Mouse (Mus musculus): ENCODE measurements around the gene Sp1.

DNA sequence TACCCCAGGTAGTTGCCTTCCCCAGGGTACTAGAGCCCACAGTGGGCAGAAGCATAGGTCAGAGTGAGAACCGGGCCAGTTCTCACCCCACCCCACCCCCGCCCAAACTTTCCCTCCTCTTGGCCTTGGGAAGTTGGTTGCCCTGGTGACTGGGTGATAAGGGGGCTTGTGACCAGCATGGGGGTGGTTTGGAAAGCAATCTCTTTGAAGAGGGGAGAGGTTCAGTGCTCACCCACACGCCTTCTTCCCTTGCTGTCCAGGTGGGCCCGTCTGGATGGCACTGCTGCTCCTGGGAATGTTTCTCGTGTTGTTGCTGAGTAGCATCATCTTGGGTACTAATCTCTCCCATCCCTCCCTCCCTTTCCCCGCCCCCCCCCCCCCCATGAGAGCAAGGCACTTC lies 40.5 kb downstream of the Sp1 start:
- TF ChIP-seq CTCF (IDR thresholded peaks at IDR 0.05; ENCODE audit: control insufficient read depth, insufficient read depth, insufficient read length) (no peak), USF1 (IDR thresholded peaks at IDR 0.05; ENCODE audit: low read depth) (no peak), MYOD1 (IDR thresholded peaks at IDR 0.05; ENCODE audit: control insufficient read depth, insufficient read length, low read depth) (no peak), MYOG (IDR thresholded peaks at IDR 0.05; ENCODE audit: control insufficient read depth, extremely low read depth, insufficient read length) (no peak), CEBPB (IDR thresholded peaks at IDR 0.05; ENCODE audit: low read depth) (no peak)
